Mouse (Mus musculus): Measurements from ENCODE around the gene Rnf103.

DNA sequence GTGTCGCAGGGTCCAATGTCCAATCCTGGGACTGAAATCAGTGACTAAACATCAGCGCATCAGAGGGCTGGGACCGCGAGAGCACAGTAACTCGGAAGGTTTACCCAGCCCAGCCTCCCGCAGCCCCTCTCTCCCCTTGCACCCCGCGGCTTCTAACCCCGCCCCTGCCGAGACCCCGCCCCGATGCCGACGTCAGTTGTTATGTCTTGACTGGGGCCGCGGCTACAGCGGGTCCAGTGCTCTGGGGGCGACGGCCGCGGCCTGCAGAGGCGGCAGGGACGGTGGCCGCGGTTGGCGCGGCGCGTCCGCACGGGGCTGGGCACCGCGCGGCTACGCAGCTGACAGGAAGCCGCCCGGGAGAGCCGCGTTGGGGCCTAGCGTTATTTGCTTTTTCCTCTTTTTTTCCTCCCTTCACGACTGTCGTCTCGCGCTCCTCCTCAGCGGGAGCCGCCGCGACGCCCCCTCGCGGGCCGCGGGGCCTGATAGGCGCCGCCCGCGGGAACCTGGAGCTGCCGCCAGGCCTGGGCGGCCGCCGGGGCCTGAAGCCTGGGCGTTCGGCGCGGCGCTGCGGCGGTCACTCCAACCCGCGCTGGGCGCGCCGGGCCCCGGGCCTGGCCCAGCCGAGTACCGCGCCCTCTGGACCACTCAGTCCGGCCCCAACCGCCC, at the start of gene Rnf103:
- TF ChIP-seq CTCF (IDR thresholded peaks at IDR 0.05; ENCODE audit: borderline replicate concordance, control insufficient read depth, extremely low read depth, insufficient read depth, low read length, poor library complexity): 0 out of 2 replicates have a peak, but pooled peaks have one; percentile 13
- peak; percentile 95 for TF ChIP-seq POLR2A (IDR thresholded peaks at IDR 0.05; ENCODE audit: control insufficient read depth, extremely low read depth, insufficient read depth, low read length, poor library complexity)

Data from thymus, adult 2 months (tissue).